Mouse (Mus musculus): Measurements from ENCODE around the gene Vmn1r130.
"Not testable (repeated sequence)": the region's sequence is repeated elsewhere in the genome, so short reads cannot be mapped to it uniquely, and the experiment has no call there.

The Vmn1r130 gene

GRCm38 (mm10) chr7:21511480-21511879 lies at the start of gene Vmn1r130:
TSS of gene Vmn1r130 (plus strand) at chr7:21511780.
- DNase-seq (ENCODE audit: low spot score): not testable (repeated sequence)

- not testable (repeated sequence) for DNase-seq (ENCODE audit: low spot score)
Observed at GRCm38 (mm10) chr7:21545990-21546389, 34.4 kb downstream of the Vmn1r130 start, which contains the start of gene Vmn1r131. TSS of gene Vmn1r131 (minus strand) at chr7:21546090.

Measured in ovary, postnatal 36 days (tissue).